Mouse (Mus musculus): ENCODE data around the gene Rbm46.
A peak's percentile ranks its signal among the peaks of the same experiment; 100 is the strongest.

The Rbm46 gene

GRCm38 (mm10) chr3:82876372-82876739, at the start of gene Rbm46:
Rbm46 (minus strand) TSS chr3:82876483.
- peak; percentile 1 for DNase-seq (ENCODE audit: low read depth, low spot score)

GRCm38 (mm10) chr3:82915632-82916031, 39.3 kb upstream of the Rbm46 start:
- DNase-seq (ENCODE audit: low read depth, low spot score), result no peak

GRCm38 (mm10) chr3:82908671-82909070, 32.4 kb upstream of the Rbm46 start:
- no peak for DNase-seq (ENCODE audit: low read depth, low spot score)

- DNase-seq (ENCODE audit: low read depth, low spot score), result no peak
These were observed 28.1 kb upstream of the Rbm46 start for GRCm38 (mm10) chr3:82904211-82904908.

- no peak for DNase-seq (ENCODE audit: low read depth, low spot score)
These were observed 27.4 kb upstream of the Rbm46 start, which contains the start of gene Lrat for GRCm38 (mm10) chr3:82903613-82904205. Lrat (minus strand) TSS chr3:82903973.

GRCm38 (mm10) chr3:82902757-82903612, 26.7 kb upstream of the Rbm46 start:
- DNase-seq (ENCODE audit: low read depth, low spot score), result no peak

GRCm38 (mm10) chr3:82888842-82889241, 12.6 kb upstream of the Rbm46 start:
- DNase-seq (ENCODE audit: low read depth, low spot score), result no peak

GRCm38 (mm10) chr3:82877258-82877657, 975 bp upstream of the Rbm46 start:
- DNase-seq (ENCODE audit: low read depth, low spot score), result no peak

GRCm38 (mm10) chr3:82875671-82876371, 462 bp downstream of the Rbm46 start:
- DNase-seq (ENCODE audit: low read depth, low spot score), result no peak

GRCm38 (mm10) chr3:82857414-82858077, 18.7 kb downstream of the Rbm46 start:
- peak; percentile 5 for DNase-seq (ENCODE audit: low read depth, low spot score)

- DNase-seq (ENCODE audit: low read depth, low spot score), result no peak
These were observed 51.1 kb downstream of the Rbm46 start for GRCm38 (mm10) chr3:82825165-82825564.

GRCm38 (mm10) chr3:82811851-82812250, 64.4 kb downstream of the Rbm46 start:
- DNase-seq (ENCODE audit: low read depth, low spot score), result no peak

GRCm38 (mm10) chr3:82810334-82811120, 65.8 kb downstream of the Rbm46 start:
- DNase-seq (ENCODE audit: low read depth, low spot score), result no peak

- DNase-seq (ENCODE audit: low read depth, low spot score), result no peak
These were observed 66.5 kb downstream of the Rbm46 start for GRCm38 (mm10) chr3:82809769-82810168.

GRCm38 (mm10) chr3:82808323-82808911, 67.9 kb downstream of the Rbm46 start:
- no peak for DNase-seq (ENCODE audit: low read depth, low spot score)

- DNase-seq (ENCODE audit: low read depth, low spot score), result no peak
These were observed 71.0 kb downstream of the Rbm46 start for GRCm38 (mm10) chr3:82805291-82805690.

- no peak for DNase-seq (ENCODE audit: low read depth, low spot score)
These were observed 75.8 kb downstream of the Rbm46 start for GRCm38 (mm10) chr3:82800470-82800843.

GRCm38 (mm10) chr3:82799735-82800469, 76.4 kb downstream of the Rbm46 start:
- DNase-seq (ENCODE audit: low read depth, low spot score), result no peak

- no peak for DNase-seq (ENCODE audit: low read depth, low spot score)
These were observed 82.6 kb downstream of the Rbm46 start for GRCm38 (mm10) chr3:82793656-82794055.
